Mouse (Mus musculus) embryonic facial prominence, embryonic 13.5 days (tissue): ENCODE results near the gene Sectm1b. TPM values are rescaled to one million over a fixed set of nuclear protein-coding genes. Genes with fewer than 3 reads are reported as not detected.
"Not testable (repeated sequence)": the region's sequence is repeated elsewhere in the genome, so short reads cannot be mapped to it uniquely, and the experiment has no call there.

Experiments used
- ATAC-seq: fragments of 200-750 bp; cut with Nextera tagmentation; 2 replicates; pipeline ENCODE4 v1.8.0; 2017; ENCODE audit warnings: low read depth; ENCODE audit not compliant: insufficient number of reproducible peaks, insufficient read depth, low FRiP score, low TSS enrichment
- H3K27ac ChIP-seq: fragments of 300-500 bp; sonication (generic); 2 replicates; pipeline ENCODE4 v1.5.1; 2015; ENCODE audit warnings: moderate library complexity, mild to moderate bottlenecking, inconsistent platforms
- H3K27me3 ChIP-seq: fragments of 300-500 bp; sonication (generic); 2 replicates; pipeline ENCODE4 v1.6.1; 2015; ENCODE audit warnings: mild to moderate bottlenecking, inconsistent platforms
- H3K36me3 ChIP-seq: fragments of 300-500 bp; sonication (generic); 2 replicates; pipeline ENCODE4 v1.6.1; 2015; ENCODE audit warnings: mild to moderate bottlenecking, inconsistent platforms
- H3K4me1 ChIP-seq: fragments of 300-500 bp; sonication (generic); 2 replicates; pipeline ENCODE4 v1.6.1; 2015; ENCODE audit warnings: inconsistent platforms
- H3K4me2 ChIP-seq: fragments of 300-500 bp; sonication (generic); 2 replicates; pipeline ENCODE4 v1.6.1; 2015; ENCODE audit warnings: moderate library complexity, mild to moderate bottlenecking, inconsistent platforms
- H3K4me3 ChIP-seq: fragments of 300-500 bp; sonication (generic); 2 replicates; pipeline ENCODE4 v1.5.1; 2015; ENCODE audit warnings: mild to moderate bottlenecking, inconsistent platforms
- H3K9ac ChIP-seq: fragments of 300-500 bp; sonication (generic); 2 replicates; pipeline ENCODE4 v1.6.1; 2015; ENCODE audit warnings: mild to moderate bottlenecking, inconsistent platforms
- H3K9me3 ChIP-seq: fragments of 300-500 bp; sonication (generic); 2 replicates; pipeline ENCODE4 v1.6.1; 2016; ENCODE audit warnings: inconsistent platforms
- WGBS: fragments of 180-500 bp; shearing (Covaris S2); methylation state at CpG from one replicate; pipeline ENCODE4 v1.1.7; 2015; ENCODE audit warnings: mixed read lengths; 5-methylcytosine and 5-hydroxymethylcytosine counted together
- polyA plus RNA-seq: library from polyadenylated mRNA; unstranded; fragments of >200 nt; fragmentation: Nextera tagmentation; extraction: Ambion mirVana; gene quantifications from 2 replicates; pipeline ENCODE4 v1.2.1, GENCODE M21; 2015

Sectm1b gene
- polyA plus RNA-seq, 1 experiment from 2014 or later: 0.59 TPM

GRCm38 (mm10) chr11:121090943-121091342 lies 27.6 kb upstream of the Sectm1b start:
- Histone ChIP-seq H3K4me2 (no peak overlapping the region), H3K4me3 (no peak overlapping the region), H3K36me3 (no peaks in the 10 kb centered on the region), H3K4me1 (0 out of 2 replicates have a peak, but pooled peaks cover 2% of the 10 kb centered on the region), H3K9me3 (no peaks in the 10 kb centered on the region), H3K27ac (no peak overlapping the region), H3K27me3 (no peaks in the 10 kb centered on the region), H3K9ac (no peak overlapping the region)
- 65% methylated on average over 4 of the region's 4 CpGs for WGBS
- ATAC-seq: no peak

- ATAC-seq: 0 out of 2 replicates have a peak, but pooled peaks have one; percentile 52
- Histone ChIP-seq H3K4me2 (no peak overlapping the region), H3K9me3 (no peaks in the 10 kb centered on the region), H3K27me3 (no peaks in the 10 kb centered on the region), H3K4me3 (no peak overlapping the region), H3K36me3 (no peaks in the 10 kb centered on the region), H3K27ac (no peak overlapping the region), H3K9ac (no peak overlapping the region), H3K4me1 (0 out of 2 replicates have a peak, but pooled peaks cover 5% of the 10 kb centered on the region)
- 90% methylated on average over 2 of the region's 2 CpGs for WGBS
Measured at GRCm38 (mm10) chr11:121089756-121090546, 26.6 kb upstream of the Sectm1b start.

DNA sequence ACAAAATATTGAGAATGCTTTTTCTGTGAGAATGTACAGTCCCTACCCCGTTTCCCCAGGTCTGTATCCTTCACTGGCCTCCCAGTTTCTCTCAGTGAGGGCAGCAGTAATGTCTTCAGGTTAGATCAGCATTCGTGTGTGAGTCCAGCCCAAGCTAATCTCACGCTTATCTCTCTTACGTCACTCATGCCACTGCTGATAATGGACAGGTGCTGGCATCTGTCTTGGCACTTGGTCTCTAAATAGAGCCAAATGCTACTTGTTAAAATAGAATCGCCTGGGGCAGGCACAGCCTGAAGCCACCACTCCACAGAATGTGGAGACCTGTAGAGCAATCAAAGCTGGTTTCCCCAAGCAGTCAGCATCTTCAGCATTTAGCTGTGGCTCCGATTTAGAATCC lies 25.6 kb upstream of the Sectm1b start:
- H3K27ac ChIP-seq: no peak overlapping the region
- WGBS: 72% methylated on average over 6 of the region's 6 CpGs
- ATAC-seq: no peak
- no peak overlapping the region for H3K4me2 ChIP-seq
- no peaks in the 10 kb centered on the region for H3K9me3 ChIP-seq
- 0 out of 2 replicates have a peak, but pooled peaks cover 5% of the 10 kb centered on the region for H3K4me1 ChIP-seq
- no peaks in the 10 kb centered on the region for H3K36me3 ChIP-seq
- no peaks in the 10 kb centered on the region for H3K27me3 ChIP-seq
- no peak overlapping the region for H3K4me3 ChIP-seq
- no peak overlapping the region for H3K9ac ChIP-seq

DNA sequence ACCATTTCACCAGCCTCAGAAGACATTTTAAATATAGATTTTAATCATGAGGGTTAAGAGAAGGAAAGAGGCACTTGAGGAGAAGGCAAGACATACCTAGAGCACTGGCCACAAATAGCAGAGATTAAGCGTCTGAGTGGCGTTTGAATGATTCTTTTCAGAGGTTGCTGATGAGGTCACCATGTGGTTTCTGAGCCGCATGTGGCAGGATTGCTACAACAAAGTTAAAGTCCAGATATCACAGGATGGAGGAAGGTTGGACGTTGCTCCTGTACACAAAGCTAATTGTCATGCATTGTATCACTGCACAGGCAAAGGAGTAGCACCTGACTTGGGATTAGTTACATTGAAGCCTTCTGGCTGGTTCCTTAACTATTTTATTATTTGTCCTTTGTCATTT lies 22.9 kb upstream of the Sectm1b start:
- Histone ChIP-seq H3K27ac (no peak overlapping the region), H3K9me3 (no peaks in the 10 kb centered on the region), H3K4me3 (no peak overlapping the region), H3K4me2 (no peak overlapping the region), H3K4me1 (0 out of 2 replicates have a peak, but pooled peaks cover 5% of the 10 kb centered on the region), H3K9ac (no peak overlapping the region), H3K27me3 (no peaks in the 10 kb centered on the region), H3K36me3 (no peaks in the 10 kb centered on the region)
- WGBS: 52% methylated on average over 4 of the region's 4 CpGs
- ATAC-seq: no peak

- no peak for ATAC-seq
- Histone ChIP-seq H3K4me2 (no peak overlapping the region), H3K4me3 (no peak overlapping the region), H3K27ac (no peak overlapping the region), H3K4me1 (0 out of 2 replicates have a peak, but pooled peaks cover 5% of the 10 kb centered on the region), H3K27me3 (no peaks in the 10 kb centered on the region), H3K9me3 (no peaks in the 10 kb centered on the region), H3K36me3 (no peaks in the 10 kb centered on the region), H3K9ac (no peak overlapping the region)
- WGBS: 69% methylated on average over 5 of the region's 5 CpGs
Measured at GRCm38 (mm10) chr11:121085181-121085580, 21.8 kb upstream of the Sectm1b start.

DNA sequence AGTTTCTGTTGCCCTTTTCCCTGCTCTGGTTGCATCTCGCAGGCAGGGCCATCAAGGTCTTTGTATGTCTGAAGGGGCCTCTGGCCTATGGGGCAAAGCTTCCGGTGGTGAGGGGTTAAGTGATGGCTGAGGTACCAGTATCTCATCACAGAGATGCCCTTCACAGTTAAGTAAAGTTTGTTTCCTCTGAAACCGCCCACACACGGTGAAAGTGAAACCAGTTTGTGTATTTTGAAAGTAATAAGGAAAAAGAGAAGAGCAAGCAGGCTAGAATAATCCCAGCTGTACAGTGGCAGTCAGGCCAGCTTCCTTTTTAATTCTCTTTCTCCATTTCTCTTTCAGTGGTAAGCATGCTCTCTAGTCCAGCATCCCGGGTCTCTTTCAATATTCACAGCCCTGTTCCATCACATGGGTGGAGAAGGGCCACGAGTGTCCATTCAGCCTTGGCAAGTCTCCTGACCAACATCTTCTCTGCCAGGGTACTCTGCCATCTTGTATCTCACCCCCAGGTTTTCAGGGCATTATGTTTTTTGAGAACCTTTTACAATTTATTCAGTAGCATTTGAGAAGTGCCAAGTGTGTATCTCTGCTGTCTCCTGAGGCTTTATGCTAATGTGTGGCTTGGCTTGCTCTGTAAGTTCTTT lies 19.6 kb upstream of the Sectm1b start:
- H3K27ac ChIP-seq: no peak overlapping the region
- no peaks in the 10 kb centered on the region for H3K9me3 ChIP-seq
- H3K9ac ChIP-seq: no peak overlapping the region
- no peaks in the 10 kb centered on the region for H3K36me3 ChIP-seq
- H3K4me3 ChIP-seq: no peak overlapping the region
- 67% methylated on average over 6 of the region's 6 CpGs for WGBS
- H3K27me3 ChIP-seq: no peaks in the 10 kb centered on the region
- no peak overlapping the region for H3K4me2 ChIP-seq
- ATAC-seq: no peak
- H3K4me1 ChIP-seq: 0 out of 2 replicates have a peak, but pooled peaks cover 5% of the 10 kb centered on the region

DNA sequence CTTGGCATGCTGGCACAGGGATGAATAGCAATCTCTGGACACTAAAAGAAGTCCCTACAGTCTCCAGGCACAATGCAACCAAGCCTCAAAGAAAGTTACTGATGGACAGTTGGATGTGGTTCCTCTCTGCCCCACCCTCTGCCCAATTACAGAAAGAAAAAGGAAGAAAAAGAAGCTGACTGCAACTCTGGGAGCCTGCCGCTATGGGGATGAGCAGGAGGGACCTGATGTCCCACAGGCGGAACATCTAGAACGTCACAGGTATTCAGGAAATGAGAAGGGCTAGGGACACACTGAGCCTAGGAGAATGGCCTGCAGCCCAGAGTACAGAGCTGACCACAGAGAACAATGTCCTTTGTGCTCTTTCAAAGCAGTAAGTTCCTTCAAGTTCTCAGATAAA lies 18.9 kb upstream of the Sectm1b start:
- no peaks in the 10 kb centered on the region for H3K36me3 ChIP-seq
- H3K9ac ChIP-seq: no peak overlapping the region
- H3K4me1 ChIP-seq: 0 out of 2 replicates have a peak, but pooled peaks cover 5% of the 10 kb centered on the region
- no peaks in the 10 kb centered on the region for H3K27me3 ChIP-seq
- WGBS: 84% methylated on average over 3 of the region's 3 CpGs
- no peak overlapping the region for H3K4me3 ChIP-seq
- no peak for ATAC-seq
- H3K4me2 ChIP-seq: no peak overlapping the region
- H3K9me3 ChIP-seq: no peaks in the 10 kb centered on the region
- H3K27ac ChIP-seq: no peak overlapping the region

DNA sequence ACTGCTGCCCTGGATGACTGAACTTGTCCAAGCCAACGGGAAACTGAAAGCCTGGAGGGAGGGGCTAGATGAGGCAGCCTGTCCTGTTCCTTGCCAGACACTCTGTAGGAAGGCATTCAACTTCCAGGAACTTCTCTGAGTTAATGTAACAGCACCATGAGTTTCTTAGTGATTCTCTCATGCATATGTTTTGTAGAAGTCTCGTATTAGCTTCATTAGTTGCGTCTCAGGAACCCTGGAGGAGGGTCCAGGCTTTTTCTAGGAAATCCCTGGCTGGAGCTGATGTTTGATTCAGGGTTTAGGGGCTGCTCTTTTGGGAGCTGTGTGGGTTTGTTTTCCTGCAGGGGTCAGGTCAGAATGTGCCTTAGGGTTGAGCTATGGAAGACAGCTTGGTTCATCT lies 17.8 kb upstream of the Sectm1b start, which contains the start of gene Sectm1a:
Sectm1a (minus strand) TSS at position 101 of the 400 bp plus-strand sequence.
- H3K9me3 ChIP-seq: no peaks in the 10 kb centered on the region
- H3K27ac ChIP-seq: no peak within 1 kb of the TSS
- no peaks in the 10 kb centered on the region for H3K27me3 ChIP-seq
- H3K4me3 ChIP-seq: no peak within 1 kb of the TSS
- no peaks in the 10 kb centered on the region for H3K36me3 ChIP-seq
- 67% methylated on average over 3 of the region's 3 CpGs for WGBS
- 0 out of 2 replicates have a peak, but pooled peaks cover 4% of the 10 kb centered on the region for H3K4me1 ChIP-seq
- no peak for ATAC-seq
- H3K9ac ChIP-seq: no peak within 1 kb of the TSS
- no peak within 1 kb of the TSS for H3K4me2 ChIP-seq

DNA sequence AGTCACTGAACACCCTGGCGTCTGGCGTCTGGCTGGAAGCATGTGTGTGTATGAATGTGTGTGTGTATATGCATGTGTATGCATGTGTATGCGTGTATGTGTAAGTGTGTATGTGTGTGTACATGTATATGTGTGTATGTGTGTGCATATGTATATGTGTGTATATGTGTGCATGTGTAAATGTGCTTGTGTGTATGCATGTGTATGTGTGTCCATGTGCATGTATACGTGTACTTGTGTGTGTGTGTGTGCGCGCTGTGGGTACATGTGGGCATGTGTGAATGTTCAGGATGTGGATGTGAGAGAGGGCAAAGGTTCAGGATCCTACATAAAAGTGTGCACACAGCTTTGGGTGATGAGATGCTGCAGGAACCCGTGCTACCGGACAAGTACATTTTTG lies 17.0 kb upstream of the Sectm1b start:
- H3K27me3 ChIP-seq: no peaks in the 10 kb centered on the region
- H3K4me2 ChIP-seq: no peak overlapping the region
- no peak overlapping the region for H3K4me3 ChIP-seq
- H3K9me3 ChIP-seq: no peaks in the 10 kb centered on the region
- WGBS: 92% methylated on average over 8 of the region's 8 CpGs
- ATAC-seq: no peak
- H3K36me3 ChIP-seq: no peaks in the 10 kb centered on the region
- H3K4me1 ChIP-seq: no peaks in the 10 kb centered on the region
- no peak overlapping the region for H3K27ac ChIP-seq
- no peak overlapping the region for H3K9ac ChIP-seq

DNA sequence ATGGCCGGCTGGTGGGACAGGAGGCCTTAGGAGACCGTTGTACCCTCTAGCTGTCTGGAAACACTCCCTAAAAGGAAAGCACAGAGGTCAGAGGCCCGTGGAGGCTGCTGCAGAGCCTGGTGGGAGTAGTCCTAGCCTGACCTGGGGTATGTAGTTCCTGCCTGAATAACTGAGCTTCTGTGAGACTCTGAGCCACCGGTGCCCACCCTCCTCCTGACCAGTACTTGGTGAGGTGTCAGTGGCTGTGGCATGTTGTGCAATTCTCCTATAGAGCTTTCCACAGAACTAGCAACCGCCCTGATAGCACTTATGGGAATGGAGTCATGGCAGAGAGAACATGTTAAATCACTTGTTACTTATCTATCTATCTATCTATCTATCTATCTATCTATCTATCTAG lies 12.3 kb upstream of the Sectm1b start:
- ATAC-seq: no peak
- Histone ChIP-seq H3K36me3 (no peaks in the 10 kb centered on the region), H3K9ac (no peak overlapping the region), H3K4me3 (no peak overlapping the region), H3K9me3 (no peaks in the 10 kb centered on the region), H3K4me1 (no peaks in the 10 kb centered on the region), H3K27me3 (no peaks in the 10 kb centered on the region), H3K27ac (no peak overlapping the region), H3K4me2 (no peak overlapping the region)
- 73% methylated on average over 5 of the region's 5 CpGs for WGBS

DNA sequence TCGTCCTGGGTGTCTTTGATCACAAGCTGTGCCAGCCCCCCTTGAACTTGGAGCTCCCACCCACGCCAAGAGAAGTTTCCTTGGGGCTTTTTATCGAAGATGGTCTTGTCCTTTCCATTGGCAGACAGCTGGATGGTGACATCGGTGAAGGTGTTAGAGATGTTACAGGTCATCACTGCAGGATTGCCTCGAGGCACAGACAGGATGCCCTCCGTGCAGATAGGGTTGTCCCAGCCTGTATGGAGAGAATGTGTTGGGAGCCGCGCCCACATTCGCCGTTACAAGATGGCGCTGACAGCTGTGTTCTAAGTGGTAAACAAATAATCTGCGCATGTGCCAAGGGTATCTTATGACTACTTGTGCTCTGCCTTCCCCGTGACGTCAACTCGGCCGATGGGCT lies 6.3 kb upstream of the Sectm1b start:
- not testable (repeated sequence) for H3K36me3 ChIP-seq, H3K9ac ChIP-seq, H3K9me3 ChIP-seq, H3K4me2 ChIP-seq, H3K4me1 ChIP-seq, H3K27me3 ChIP-seq, H3K4me3 ChIP-seq, H3K27ac ChIP-seq, ATAC-seq
- whole genome bisulfite sequencing: 92% methylated on average over 12 of the region's 16 CpGs

- no peaks in the 10 kb centered on the region for H3K4me1 ChIP-seq
- WGBS: 94% methylated on average over 2 of the region's 2 CpGs
Measured at GRCm38 (mm10) chr11:121067895-121068294, 4.5 kb upstream of the Sectm1b start.

More at GRCm38 (mm10) chr11:121067895-121068294, 4.5 kb upstream of the Sectm1b start:
- Histone ChIP-seq H3K27ac (no peak overlapping the region), H3K4me3 (no peak overlapping the region), H3K27me3 (no peaks in the 10 kb centered on the region), H3K9me3 (no peaks in the 10 kb centered on the region), H3K36me3 (no peaks in the 10 kb centered on the region), H3K9ac (no peak overlapping the region), H3K4me2 (no peak overlapping the region)
- no peak for ATAC-seq
